Mouse (Mus musculus): ENCODE results near the gene Calcoco2.

DNA sequence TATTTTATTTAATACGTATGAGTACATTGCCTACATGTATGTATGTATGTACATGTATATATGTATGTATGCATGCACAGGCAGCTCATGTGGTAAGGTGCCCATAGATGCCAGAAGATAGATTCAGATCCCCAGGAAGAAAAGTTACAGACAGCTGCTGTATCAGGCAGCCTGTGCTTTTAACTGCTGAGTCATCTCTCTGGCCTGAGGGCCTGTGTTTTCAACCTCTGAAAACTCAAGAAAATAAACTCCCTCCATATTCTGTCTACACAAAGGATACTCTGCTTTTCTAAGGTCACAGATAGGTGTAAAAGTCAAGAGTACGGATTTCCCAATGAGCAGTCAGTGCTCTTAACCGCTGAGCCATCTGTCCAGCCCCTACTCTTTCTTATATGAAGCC is 60.9 kb downstream of the Calcoco2 start:
- no peak for TF ChIP-seq CTCF (IDR thresholded peaks at IDR 0.05; ENCODE audit: low read depth)
- TF ChIP-seq EP300 (IDR thresholded peaks at IDR 0.05; ENCODE audit: low read depth) = no peak
